Comparison of ENCODE assay signal across 28 mouse cellular contexts in genomic region chr14:88633771-88634170, GRCm38 (mm10).
DNase-seq lines count a peak whose midpoint lies in the region; ATAC-seq and TF ChIP-seq lines count a peak whose summit lies in the region.
"Had no signal": no experiment of that assay in that cellular context is flagged by ENCODE, and none has a peak within 500 bp of the region (broad histone marks: within the 10 kb centered on the region; RNA-seq: fewer than 3 reads in every experiment).

No protein-coding gene starts in this region.

- no peak overlapping the region for H3K4me3 ChIP-seq in forebrain, embryonic 13.5 days
- no peak overlapping the region for H3K4me3 ChIP-seq in forebrain, embryonic 15.5 days
- no peak overlapping the region for H3K4me3 ChIP-seq in neural tube, embryonic 11.5 days (ENCODE audit: low read depth, low read length)
- no peak overlapping the region for H3K4me3 ChIP-seq in neural tube, embryonic 15.5 days (replicated peaks)
- H3K4me3 ChIP-seq in neural tube, embryonic 14.5 days (ENCODE audit: low read depth, low read length): no peak overlapping the region
- H3K4me3 ChIP-seq: embryonic facial prominence, embryonic 10.5 days; embryonic facial prominence, embryonic 13.5 days; erythroblast, embryonic 14.5 days; gastrocnemius, adult 2 months; heart, embryonic 12.5 days; heart, embryonic 15.5 days had no signal

- TF ChIP-seq POLR2A in brain, embryonic 14.5 days (IDR thresholded peaks at IDR 0.05; ENCODE audit: borderline replicate concordance, extremely low read depth, insufficient read depth, insufficient read length, poor library complexity, severe bottlenecking): no peak

- no peak for DNase-seq in neural tube, embryonic 11.5 days (ENCODE audit: low spot score)
- peak; percentile 17 for DNase-seq in brain, embryonic 14.5 days (ENCODE audit: low read depth)
- DNase-seq: adrenal gland, adult 2 months; adrenal gland, postnatal 14 days; cerebellum, adult 11-12 months; cerebellum, adult 8-10 months; cerebellum, postnatal 10 days; cerebellum, postnatal 36 days; embryo, embryonic 11 days; gastrocnemius, adult 2 months; gastrocnemius, postnatal 14 days; heart, adult 18-20 months; heart, postnatal 10 days; heart, postnatal 4 days had no signal

- no peak overlapping the region for H3K9ac ChIP-seq in forebrain, embryonic 13.5 days
- no peak overlapping the region for H3K9ac ChIP-seq in forebrain, embryonic 15.5 days (replicated peaks)
- H3K9ac ChIP-seq in neural tube, embryonic 11.5 days (ENCODE audit: low read length): no peak overlapping the region
- no peak overlapping the region for H3K9ac ChIP-seq in neural tube, embryonic 15.5 days (replicated peaks)
- H3K9ac ChIP-seq in neural tube, embryonic 14.5 days (replicated peaks; ENCODE audit: low read depth, low read length): no peak overlapping the region
- H3K9ac ChIP-seq: embryonic facial prominence, embryonic 13.5 days; heart, embryonic 12.5 days; heart, embryonic 15.5 days; hindbrain, embryonic 14.5 days had no signal

- 30% methylated on average over 3 of the region's 3 CpGs for WGBS in forebrain, embryonic 13.5 days
- 24% methylated on average over 3 of the region's 3 CpGs for WGBS in forebrain, embryonic 15.5 days
- WGBS in neural tube, embryonic 11.5 days: 54% methylated on average over 3 of the region's 3 CpGs
- WGBS in neural tube, embryonic 15.5 days: 30% methylated on average over 3 of the region's 3 CpGs
- WGBS in neural tube, embryonic 14.5 days: 23% methylated on average over 3 of the region's 3 CpGs

- no peak for TF ChIP-seq CTCF in brain, embryonic 14.5 days (IDR thresholded peaks at IDR 0.05; ENCODE audit: borderline replicate concordance, extremely low read depth, insufficient read depth, insufficient read length)

- no peak overlapping the region for H3K27ac ChIP-seq in forebrain, embryonic 13.5 days
- no peak overlapping the region for H3K27ac ChIP-seq in forebrain, embryonic 15.5 days (replicated peaks)
- no peak overlapping the region for H3K27ac ChIP-seq in neural tube, embryonic 11.5 days (ENCODE audit: low read depth, low read length)
- H3K27ac ChIP-seq in neural tube, embryonic 15.5 days (replicated peaks): no peak overlapping the region
- H3K27ac ChIP-seq in neural tube, embryonic 14.5 days (ENCODE audit: low read depth, low read length): no peak overlapping the region
- H3K27ac ChIP-seq: embryonic facial prominence, embryonic 10.5 days; embryonic facial prominence, embryonic 13.5 days; gastrocnemius, adult 2 months; heart, embryonic 15.5 days; hindbrain, embryonic 14.5 days; hindbrain, postnatal 0 days had no signal

- H3K4me1 ChIP-seq in forebrain, embryonic 13.5 days: no peaks in the 10 kb centered on the region
- no peaks in the 10 kb centered on the region for H3K4me1 ChIP-seq in forebrain, embryonic 15.5 days
- H3K4me1 ChIP-seq in neural tube, embryonic 11.5 days (ENCODE audit: control insufficient read depth, insufficient read depth, low read length): no peaks in the 10 kb centered on the region
- H3K4me1 ChIP-seq in neural tube, embryonic 15.5 days: no peaks in the 10 kb centered on the region
- H3K4me1 ChIP-seq in neural tube, embryonic 14.5 days (ENCODE audit: control insufficient read depth, insufficient read depth, low read length): no peaks in the 10 kb centered on the region
- H3K4me1 ChIP-seq: embryonic facial prominence, embryonic 10.5 days; embryonic facial prominence, embryonic 13.5 days; heart, embryonic 12.5 days; heart, embryonic 15.5 days had no signal

- ATAC-seq in forebrain, embryonic 13.5 days: peak; percentile 51; the same call in 1 of the 2 replicates
- no peak for ATAC-seq in forebrain, embryonic 15.5 days (replicated peaks)
- 0 out of 2 replicates have a peak, but pooled peaks have one; percentile 24 for ATAC-seq in neural tube, embryonic 11.5 days (ENCODE audit: insufficient read depth, low FRiP score, low TSS enrichment)
- ATAC-seq in neural tube, embryonic 15.5 days (ENCODE audit: low FRiP score): no peak
- peak; percentile 46; the same call in 1 of the 2 replicates for ATAC-seq in neural tube, embryonic 14.5 days (ENCODE audit: low read depth)
- ATAC-seq: CD4-positive, CD25-positive, alpha-beta regulatory T cell, adult 4 months; hindbrain, postnatal 0 days; inflammation-experienced regulatory T-cells, adult 6 months; intestine, embryonic 16.5 days had no signal

- no peaks in the 10 kb centered on the region for H3K27me3 ChIP-seq in forebrain, embryonic 13.5 days
- no peaks in the 10 kb centered on the region for H3K27me3 ChIP-seq in forebrain, embryonic 15.5 days
- no peaks in the 10 kb centered on the region for H3K27me3 ChIP-seq in neural tube, embryonic 11.5 days (ENCODE audit: control insufficient read depth, insufficient read depth, low read length)
- H3K27me3 ChIP-seq in neural tube, embryonic 15.5 days (replicated peaks): no peaks in the 10 kb centered on the region
- no peaks in the 10 kb centered on the region for H3K27me3 ChIP-seq in neural tube, embryonic 14.5 days (ENCODE audit: control insufficient read depth, insufficient read depth, low read length)
- H3K27me3 ChIP-seq: embryonic facial prominence, embryonic 13.5 days; heart, embryonic 12.5 days; heart, embryonic 15.5 days had no signal

- H3K36me3 ChIP-seq in forebrain, embryonic 13.5 days (ENCODE audit: poor library complexity, severe bottlenecking): no peaks in the 10 kb centered on the region
- H3K36me3 ChIP-seq in forebrain, embryonic 15.5 days: no peaks in the 10 kb centered on the region
- no peaks in the 10 kb centered on the region for H3K36me3 ChIP-seq in neural tube, embryonic 11.5 days (ENCODE audit: control insufficient read depth, insufficient read depth, low read length)
- no peaks in the 10 kb centered on the region for H3K36me3 ChIP-seq in neural tube, embryonic 15.5 days
- no peaks in the 10 kb centered on the region for H3K36me3 ChIP-seq in neural tube, embryonic 14.5 days (ENCODE audit: control insufficient read depth, insufficient read depth, low read length)
- H3K36me3 ChIP-seq: embryonic facial prominence, embryonic 10.5 days; embryonic facial prominence, embryonic 13.5 days; heart, embryonic 12.5 days; heart, embryonic 15.5 days had no signal

- H3K4me2 ChIP-seq in forebrain, embryonic 13.5 days: no peak overlapping the region
- no peak overlapping the region for H3K4me2 ChIP-seq in forebrain, embryonic 15.5 days (replicated peaks)
- H3K4me2 ChIP-seq in neural tube, embryonic 11.5 days (ENCODE audit: low read depth): no peak overlapping the region
- no peak overlapping the region for H3K4me2 ChIP-seq in neural tube, embryonic 15.5 days
- H3K4me2 ChIP-seq in neural tube, embryonic 14.5 days (ENCODE audit: low read depth, low read length): no peak overlapping the region
- H3K4me2 ChIP-seq: embryonic facial prominence, embryonic 13.5 days; heart, embryonic 12.5 days; heart, embryonic 15.5 days; hindbrain, embryonic 14.5 days had no signal

- H3K9me3 ChIP-seq in forebrain, embryonic 13.5 days (replicated peaks): no peaks in the 10 kb centered on the region
- no peaks in the 10 kb centered on the region for H3K9me3 ChIP-seq in forebrain, embryonic 15.5 days
- H3K9me3 ChIP-seq in neural tube, embryonic 11.5 days (ENCODE audit: control insufficient read depth, low read length): no peaks in the 10 kb centered on the region
- H3K9me3 ChIP-seq in neural tube, embryonic 15.5 days (replicated peaks): no peaks in the 10 kb centered on the region
- no peaks in the 10 kb centered on the region for H3K9me3 ChIP-seq in neural tube, embryonic 14.5 days (ENCODE audit: control insufficient read depth, low read length)
- H3K9me3 ChIP-seq: embryonic facial prominence, embryonic 10.5 days; embryonic facial prominence, embryonic 13.5 days; heart, embryonic 12.5 days; heart, embryonic 15.5 days had no signal

Comparison
In these comparisons a context has a peak if more than half of its experiments do, and no peak if none do; other contexts are left out.
1. ATAC-seq: peak in forebrain, embryonic 13.5 days (single experiment), neural tube, embryonic 11.5 days (single experiment) and neural tube, embryonic 14.5 days (single experiment); none in forebrain, embryonic 15.5 days (single experiment) and neural tube, embryonic 15.5 days (single experiment).